Mouse (Mus musculus): ENCODE measurements around the gene Mthfd1l. TPM values are rescaled to one million over a fixed set of nuclear protein-coding genes. Genes with fewer than 3 reads are reported as not detected.

The Mthfd1l gene
- polyA plus RNA-seq (2012; fragmentation: generic; extraction: Trizol) = 45.9 TPM

DNA sequence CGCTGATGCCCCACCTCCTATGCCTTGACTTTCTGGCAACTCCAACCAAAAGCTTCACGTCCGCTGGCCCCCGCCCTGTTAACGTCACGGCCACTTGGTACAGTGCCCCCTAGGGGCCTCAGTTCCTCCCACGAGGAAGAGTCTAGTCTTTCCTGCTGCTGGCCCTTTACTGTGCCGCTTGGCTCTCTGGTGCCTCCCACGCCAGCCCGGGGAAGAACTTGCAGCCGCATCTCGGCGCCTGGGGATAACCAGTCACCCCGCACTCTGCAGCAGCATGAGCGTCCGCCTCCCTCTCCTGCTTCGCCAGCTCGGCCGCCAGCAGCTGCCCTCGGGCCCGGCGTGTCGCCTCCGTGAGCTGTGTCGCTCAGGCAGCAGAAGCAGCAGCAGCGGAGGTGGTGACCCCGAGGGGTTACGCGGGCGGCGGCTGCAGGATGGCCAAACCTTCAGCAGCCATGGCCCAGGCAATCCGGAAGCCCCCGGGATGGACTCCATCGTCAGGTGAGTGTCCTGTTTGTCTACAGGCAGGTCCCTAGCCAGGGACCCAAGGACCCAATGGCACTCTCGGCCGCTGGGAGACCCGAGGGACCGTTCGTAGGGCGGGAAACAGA, at the start of gene Mthfd1l:
Mthfd1l (plus strand) TSS at position 138 of the 608 bp plus-strand sequence.
- peak; percentile 68 for TF ChIP-seq POLR2AphosphoS2 (IDR thresholded peaks at IDR 0.05; ENCODE audit: insufficient read length, low read depth)
- TF ChIP-seq MAX (IDR thresholded peaks at IDR 0.05; ENCODE audit: low read depth) = no peak
- TF ChIP-seq USF1 (IDR thresholded peaks at IDR 0.05; ENCODE audit: low read depth) = no peak
- TF ChIP-seq E2F4 (IDR thresholded peaks at IDR 0.05; ENCODE audit: insufficient read depth) = no peak
- no peak for TF ChIP-seq CEBPB (IDR thresholded peaks at IDR 0.05; ENCODE audit: insufficient read depth, poor library complexity, severe bottlenecking)
- peak in 1 of 3 experiments; percentile 11 for TF ChIP-seq MYOD1 (IDR thresholded peaks at IDR 0.05; ENCODE audit: control insufficient read depth in 1 of 3, insufficient read length in 2 of 3, low read depth in 2 of 3)
- no peak for TF ChIP-seq REST (IDR thresholded peaks at IDR 0.05; ENCODE audit: insufficient read depth, insufficient read length)
- TF ChIP-seq POLR2A (IDR thresholded peaks at IDR 0.05; ENCODE audit: insufficient read length, low read depth) = peak; percentile 70
- TF ChIP-seq MYOG (IDR thresholded peaks at IDR 0.05; ENCODE audit: control insufficient read depth in 1 of 3, insufficient read depth in 1 of 3, insufficient read length in 2 of 3, low read depth in 2 of 3) = peak in 1 of 3 experiments; percentile 20
- no peak for TF ChIP-seq TCF12 (IDR thresholded peaks at IDR 0.05; ENCODE audit: insufficient read depth, poor library complexity, severe bottlenecking)
- no peak for TF ChIP-seq SRF (IDR thresholded peaks at IDR 0.05; ENCODE audit: control insufficient read depth, insufficient read length, low read depth)
- TF ChIP-seq TCF3 (IDR thresholded peaks at IDR 0.05; ENCODE audit: insufficient read length, low read depth) = no peak
- H3K4me2 ChIP-seq (ENCODE audit: low read depth) = peak within 1 kb of the TSS; percentile 90
- peaks cover 38% of the 10 kb centered on the region for H3K79me2 ChIP-seq (ENCODE audit: control insufficient read depth, insufficient read depth)
- no peaks in the 10 kb centered on the region for H3K36me3 ChIP-seq (ENCODE audit: control insufficient read depth, insufficient read depth)
- H3K4me3 ChIP-seq = peak within 1 kb of the TSS; percentile 89
- no peaks in the 10 kb centered on the region for H3K27me3 ChIP-seq (ENCODE audit: control insufficient read depth, insufficient read depth, insufficient read length)
- H3ac ChIP-seq (ENCODE audit: control insufficient read depth, insufficient read length) = peak within 1 kb of the TSS; percentile 79

GRCm38 (mm10) chr10:3928008-3928545, 44.8 kb upstream of the Mthfd1l start:
- Histone ChIP-seq H3K4me3 (no peak overlapping the region), H3K79me2 (ENCODE audit: control insufficient read depth, insufficient read depth) (no peaks in the 10 kb centered on the region), H3ac (ENCODE audit: control insufficient read depth, insufficient read length) (no peak overlapping the region), H3K27me3 (ENCODE audit: control insufficient read depth, insufficient read depth, insufficient read length) (no peaks in the 10 kb centered on the region), H3K4me2 (ENCODE audit: low read depth) (no peak overlapping the region), H3K36me3 (ENCODE audit: control insufficient read depth, insufficient read depth) (no peaks in the 10 kb centered on the region)
- TF ChIP-seq E2F4 (IDR thresholded peaks at IDR 0.05; ENCODE audit: insufficient read depth) (no peak), MYOG (IDR thresholded peaks at IDR 0.05; ENCODE audit: control insufficient read depth in 1 of 3, insufficient read depth in 1 of 3, insufficient read length in 2 of 3, low read depth in 2 of 3) (no peak), POLR2A (IDR thresholded peaks at IDR 0.05; ENCODE audit: insufficient read length, low read depth) (no peak), SRF (IDR thresholded peaks at IDR 0.05; ENCODE audit: control insufficient read depth, insufficient read length, low read depth) (no peak), TCF3 (IDR thresholded peaks at IDR 0.05; ENCODE audit: insufficient read length, low read depth) (no peak), TCF12 (IDR thresholded peaks at IDR 0.05; ENCODE audit: insufficient read depth, poor library complexity, severe bottlenecking) (no peak), MAX (IDR thresholded peaks at IDR 0.05; ENCODE audit: low read depth) (no peak), POLR2AphosphoS2 (IDR thresholded peaks at IDR 0.05; ENCODE audit: insufficient read length, low read depth) (no peak), MYOD1 (IDR thresholded peaks at IDR 0.05; ENCODE audit: control insufficient read depth in 1 of 3, insufficient read length in 2 of 3, low read depth in 2 of 3) (no peak), CEBPB (IDR thresholded peaks at IDR 0.05; ENCODE audit: insufficient read depth, poor library complexity, severe bottlenecking) (no peak), USF1 (IDR thresholded peaks at IDR 0.05; ENCODE audit: low read depth) (no peak), REST (IDR thresholded peaks at IDR 0.05; ENCODE audit: insufficient read depth, insufficient read length) (no peak)

DNA sequence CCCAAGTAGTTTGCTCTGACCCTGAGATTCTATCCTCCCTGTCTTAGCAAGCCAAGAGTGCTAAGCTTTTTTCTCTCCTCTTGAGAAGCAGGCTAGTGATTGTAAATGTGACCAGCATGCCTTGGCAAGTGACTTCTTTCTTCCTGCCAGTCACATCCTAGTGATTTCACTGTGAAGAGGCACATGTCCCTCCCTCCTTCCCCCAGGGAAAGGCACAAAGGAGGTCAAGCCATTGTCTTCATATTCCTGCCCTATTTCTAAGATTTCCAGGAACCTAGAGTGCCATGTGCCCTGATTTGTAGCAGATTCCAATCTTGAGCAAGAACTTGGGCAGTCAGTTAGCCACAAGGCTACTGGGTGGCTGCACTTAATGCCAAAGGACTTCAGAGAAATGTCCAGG, 41.1 kb upstream of the Mthfd1l start:
- H3K4me2 ChIP-seq (ENCODE audit: low read depth) = no peak overlapping the region
- no peaks in the 10 kb centered on the region for H3K36me3 ChIP-seq (ENCODE audit: control insufficient read depth, insufficient read depth)
- H3K79me2 ChIP-seq (ENCODE audit: control insufficient read depth, insufficient read depth) = no peaks in the 10 kb centered on the region
- no peaks in the 10 kb centered on the region for H3K27me3 ChIP-seq (ENCODE audit: control insufficient read depth, insufficient read depth, insufficient read length)
- no peak overlapping the region for H3K4me3 ChIP-seq
- H3ac ChIP-seq (ENCODE audit: control insufficient read depth, insufficient read length) = no peak overlapping the region
- TF ChIP-seq E2F4 (IDR thresholded peaks at IDR 0.05; ENCODE audit: insufficient read depth) = no peak
- TF ChIP-seq MYOG (IDR thresholded peaks at IDR 0.05; ENCODE audit: control insufficient read depth in 1 of 3, insufficient read depth in 1 of 3, insufficient read length in 2 of 3, low read depth in 2 of 3) = no peak
- TF ChIP-seq REST (IDR thresholded peaks at IDR 0.05; ENCODE audit: insufficient read depth, insufficient read length) = no peak
- no peak for TF ChIP-seq CEBPB (IDR thresholded peaks at IDR 0.05; ENCODE audit: insufficient read depth, poor library complexity, severe bottlenecking)
- TF ChIP-seq POLR2A (IDR thresholded peaks at IDR 0.05; ENCODE audit: insufficient read length, low read depth) = no peak
- TF ChIP-seq MYOD1 (IDR thresholded peaks at IDR 0.05; ENCODE audit: control insufficient read depth in 1 of 3, insufficient read length in 2 of 3, low read depth in 2 of 3) = no peak

- no peak for TF ChIP-seq POLR2AphosphoS2 (IDR thresholded peaks at IDR 0.05; ENCODE audit: insufficient read length, low read depth)
- no peak for TF ChIP-seq MYOD1 (IDR thresholded peaks at IDR 0.05; ENCODE audit: control insufficient read depth in 1 of 3, insufficient read length in 2 of 3, low read depth in 2 of 3)
- no peak for TF ChIP-seq E2F4 (IDR thresholded peaks at IDR 0.05; ENCODE audit: insufficient read depth)
- no peak for TF ChIP-seq REST (IDR thresholded peaks at IDR 0.05; ENCODE audit: insufficient read depth, insufficient read length)
- H3K4me3 ChIP-seq = no peak overlapping the region
- no peaks in the 10 kb centered on the region for H3K36me3 ChIP-seq (ENCODE audit: control insufficient read depth, insufficient read depth)
- no peak overlapping the region for H3ac ChIP-seq (ENCODE audit: control insufficient read depth, insufficient read length)
- no peak overlapping the region for H3K4me2 ChIP-seq (ENCODE audit: low read depth)
- no peaks in the 10 kb centered on the region for H3K27me3 ChIP-seq (ENCODE audit: control insufficient read depth, insufficient read depth, insufficient read length)
- H3K79me2 ChIP-seq (ENCODE audit: control insufficient read depth, insufficient read depth) = no peaks in the 10 kb centered on the region
Measured at GRCm38 (mm10) chr10:3933311-3933940, 39.5 kb upstream of the Mthfd1l start.

All from myocyte (in vitro differentiated cells).